Mouse (Mus musculus) cerebellum, postnatal 25 days (tissue): Measurements from ENCODE around the gene Asb7.

Experiments used
- DNase-seq, 2 experiments: peaks; one replicate each; pipeline ENCODE4 v3.0.0; 2021; ENCODE audit warnings: mixed read lengths in 2 of 2

Gene Asb7

GRCm38 (mm10) chr7:66652216-66652615 lies 37.2 kb downstream of the Asb7 start:
- no peak for DNase-seq

- DNase-seq, result no peak
Measured at GRCm38 (mm10) chr7:66650883-66651282, 38.5 kb downstream of the Asb7 start.

- no peak for DNase-seq
Measured at GRCm38 (mm10) chr7:66649181-66649580, 40.2 kb downstream of the Asb7 start.

- no peak for DNase-seq
Measured at GRCm38 (mm10) chr7:66645736-66646135, 43.7 kb downstream of the Asb7 start.

- DNase-seq, result no peak
Measured at GRCm38 (mm10) chr7:66633351-66633750, 56.0 kb downstream of the Asb7 start.

GRCm38 (mm10) chr7:66630154-66630800 lies 59.1 kb downstream of the Asb7 start:
- DNase-seq, result no peak

GRCm38 (mm10) chr7:66629419-66629818 lies 60.0 kb downstream of the Asb7 start:
- no peak for DNase-seq

GRCm38 (mm10) chr7:66623436-66623835 lies 66.0 kb downstream of the Asb7 start:
- no peak for DNase-seq

GRCm38 (mm10) chr7:66601846-66602245 lies 87.5 kb downstream of the Asb7 start:
- DNase-seq, result no peak

GRCm38 (mm10) chr7:66600622-66601610 lies 88.5 kb downstream of the Asb7 start:
- no peak for DNase-seq

GRCm38 (mm10) chr7:66600126-66600525 lies 89.3 kb downstream of the Asb7 start:
- DNase-seq, result no peak

- DNase-seq, result no peak
Measured at GRCm38 (mm10) chr7:66597900-66598299, 91.5 kb downstream of the Asb7 start.
